Mouse (Mus musculus) limb, embryonic 14.5 days (tissue): ENCODE data around the gene Ceacam10. TPM values are rescaled to one million over a fixed set of nuclear protein-coding genes. Genes with fewer than 3 reads are reported as not detected.

ENCODE experiments used
- ATAC-seq: fragments of 200-750 bp; cut with Nextera tagmentation; 2 replicates; pipeline ENCODE4 v1.8.0; 2017; ENCODE audit warnings: low read depth, moderate number of reproducible peaks, moderate TSS enrichment; ENCODE audit not compliant: low FRiP score
- DNase-seq: peaks from one replicate; pipeline ENCODE4 v3.0.0-alpha.2; 2015; ENCODE audit warnings: low spot score
- H3K27ac ChIP-seq: fragments of 300-500 bp; sonication (generic); replicated peaks from 2 replicates; pipeline ENCODE4 v1.5.1; 2014; ENCODE audit warnings: low read depth, mild to moderate bottlenecking, low read length, moderate library complexity, mixed read lengths
- H3K27me3 ChIP-seq: fragments of 300-500 bp; sonication (generic); 2 replicates; pipeline ENCODE4 v1.6.1; 2014; ENCODE audit warnings: low read length, mixed read lengths; ENCODE audit not compliant: control insufficient read depth, insufficient read depth
- H3K36me3 ChIP-seq: fragments of 300-500 bp; sonication (generic); 2 replicates; pipeline ENCODE4 v1.6.1; 2014; ENCODE audit warnings: mild to moderate bottlenecking, low read length, moderate library complexity, mixed read lengths; ENCODE audit not compliant: control insufficient read depth, insufficient read depth
- H3K4me1 ChIP-seq: fragments of 300-500 bp; sonication (generic); 2 replicates; pipeline ENCODE4 v1.6.1; 2014; ENCODE audit warnings: antibody characterized with exemption, low read length, mixed read lengths; ENCODE audit not compliant: control insufficient read depth, insufficient read depth
- H3K4me2 ChIP-seq: fragments of 300-500 bp; sonication (generic); replicated peaks from 2 replicates; pipeline ENCODE4 v1.6.1; 2014; ENCODE audit warnings: low read depth, mild to moderate bottlenecking, low read length, moderate library complexity; ENCODE audit not compliant: severe bottlenecking
- H3K4me3 ChIP-seq: fragments of 300-500 bp; sonication (generic); replicated peaks from 2 replicates; pipeline ENCODE4 v1.5.1; 2014; ENCODE audit warnings: low read length
- H3K9ac ChIP-seq: fragments of 300-500 bp; sonication (generic); 2 replicates; pipeline ENCODE4 v1.6.1; 2014; ENCODE audit warnings: mild to moderate bottlenecking, low read depth, low read length, moderate library complexity; ENCODE audit not compliant: severe bottlenecking
- H3K9me3 ChIP-seq: fragments of 300-500 bp; sonication (generic); 2 replicates; pipeline ENCODE4 v1.6.1; 2016; ENCODE audit warnings: low read length; ENCODE audit not compliant: control insufficient read depth
- POLR2A ChIP-seq: fragments of 200-500 bp; IDR thresholded peaks from 2 replicates; pipeline ENCODE4 v1.8.0; 2012; ENCODE audit warnings: inconsistent platforms, mild to moderate bottlenecking, moderate library complexity, borderline replicate concordance; ENCODE audit not compliant: insufficient read depth, insufficient read length; ENCODE audit errors: extremely low read depth
- WGBS: fragments of 180-500 bp; shearing (Covaris S2); extraction: QIAGEN DNeasy Blood & Tissue Kit; methylation state at CpG from one replicate; pipeline ENCODE4 v1.1.7; 2014; 5-methylcytosine and 5-hydroxymethylcytosine counted together
- polyA plus RNA-seq, 2 experiments: library from polyadenylated mRNA; depleted of rRNA in 1 of 2; stranded (reverse) in 1 of 2; unstranded in 1 of 2; fragments of >200 nt; fragmentation: Nextera tagmentation in 1 of 2; extraction: Ambion mirVana in 1 of 2; gene quantifications; 2 replicates each; pipeline versions ENCODE4 v1.2.1 to v1.2.3; 2012 to 2014

Gene Ceacam10
- polyA plus RNA-seq, 2 experiments = not detected

GRCm38 (mm10) chr7:24760211-24760610 is 16.8 kb upstream of the Ceacam10 start, which contains the start of gene Cd177:
Gene Cd177, minus strand, starts transcription at chr7:24760311.
- 67% methylated on average over 6 of the region's 6 CpGs for WGBS
- H3K36me3 ChIP-seq = no peaks in the 10 kb centered on the region
- no peaks in the 10 kb centered on the region for H3K27me3 ChIP-seq
- no peak within 1 kb of the TSS for H3K9ac ChIP-seq
- no peak within 1 kb of the TSS for H3K4me2 ChIP-seq
- H3K4me3 ChIP-seq = no peak within 1 kb of the TSS
- H3K4me1 ChIP-seq = no peaks in the 10 kb centered on the region
- TF ChIP-seq POLR2A = no peak
- no peak for ATAC-seq
- H3K9me3 ChIP-seq = no peaks in the 10 kb centered on the region
- no peak for DNase-seq
- H3K27ac ChIP-seq = no peak within 1 kb of the TSS

DNA sequence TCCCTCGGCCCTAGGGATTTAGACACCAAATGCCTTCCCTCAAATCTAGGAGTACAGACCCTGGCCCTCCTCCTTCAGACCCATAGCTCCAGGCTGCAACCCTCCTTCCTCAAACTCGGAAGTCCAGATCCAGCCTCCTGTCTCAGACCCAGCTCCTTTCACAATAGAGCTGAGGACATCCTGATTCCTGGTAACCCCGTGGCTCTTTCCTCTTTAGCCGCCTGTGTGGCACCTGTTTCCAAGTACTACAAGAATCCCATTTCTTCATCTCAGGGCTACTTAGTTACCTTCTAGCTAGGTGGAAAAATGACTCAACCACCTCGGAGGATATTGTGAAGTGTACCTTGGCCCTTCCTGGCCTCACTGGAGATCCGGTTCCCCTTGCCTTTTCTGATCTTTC is 15.8 kb upstream of the Ceacam10 start:
- no peak for TF ChIP-seq POLR2A
- 80% methylated on average over 6 of the region's 6 CpGs for WGBS
- ATAC-seq = no peak

DNA sequence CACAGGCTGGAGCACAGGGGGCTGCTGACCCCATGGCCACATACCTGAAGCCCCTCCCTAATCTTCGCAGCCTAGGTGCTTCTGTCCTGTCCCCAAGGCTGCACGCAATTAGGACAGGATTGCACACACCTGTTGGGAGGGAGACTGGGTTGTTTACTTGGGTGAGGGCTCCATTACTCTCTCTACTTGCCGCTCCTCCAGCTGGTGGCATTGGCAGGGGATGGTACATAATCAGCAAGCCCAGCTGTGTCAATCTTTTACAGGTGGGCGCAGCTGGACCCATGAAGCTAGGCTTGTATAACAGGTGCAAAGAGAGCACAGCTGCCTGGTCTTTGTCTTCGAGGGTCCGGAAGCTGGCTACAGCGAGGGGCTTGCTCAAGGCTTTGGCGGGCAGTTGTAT is 14.4 kb upstream of the Ceacam10 start:
- Histone ChIP-seq H3K36me3 (no peaks in the 10 kb centered on the region), H3K4me3 (no peak overlapping the region), H3K27ac (no peak overlapping the region), H3K4me1 (no peaks in the 10 kb centered on the region), H3K9ac (no peak overlapping the region), H3K4me2 (no peak overlapping the region), H3K27me3 (no peaks in the 10 kb centered on the region), H3K9me3 (no peaks in the 10 kb centered on the region)
- ATAC-seq (no peak), DNase-seq (no peak)
- WGBS = 80% methylated on average over 8 of the region's 8 CpGs
- TF ChIP-seq POLR2A = no peak

More for the DNA sequence above, 15.8 kb upstream of the Ceacam10 start:
- Histone ChIP-seq H3K4me1 (no peaks in the 10 kb centered on the region), H3K4me3 (no peak overlapping the region), H3K27ac (no peak overlapping the region), H3K9me3 (no peaks in the 10 kb centered on the region), H3K9ac (no peak overlapping the region), H3K4me2 (no peak overlapping the region), H3K36me3 (no peaks in the 10 kb centered on the region), H3K27me3 (no peaks in the 10 kb centered on the region)
- no peak for DNase-seq

DNA sequence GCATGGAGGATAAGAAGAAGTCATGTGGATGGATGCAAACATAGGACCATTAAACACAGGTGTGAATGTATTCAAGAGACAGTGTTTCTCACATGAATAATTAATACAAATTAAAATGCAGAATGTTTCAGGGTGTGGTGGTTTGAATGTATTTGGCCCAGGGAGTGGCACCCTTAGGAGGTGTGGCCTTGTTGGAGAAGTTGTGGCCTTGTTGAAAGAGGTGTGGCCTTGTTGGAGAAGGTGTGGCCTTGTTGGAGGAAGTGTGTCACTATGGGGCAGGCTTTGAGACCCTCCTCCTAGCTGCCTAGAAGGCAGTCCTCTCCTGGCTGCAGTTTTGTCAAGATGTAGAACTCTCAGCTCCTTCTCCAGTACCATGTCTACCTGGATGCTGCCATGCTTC is 5.6 kb upstream of the Ceacam10 start:
- Histone ChIP-seq H3K4me2 (no peak overlapping the region), H3K9me3 (no peaks in the 10 kb centered on the region), H3K9ac (no peak overlapping the region), H3K27ac (no peak overlapping the region), H3K4me3 (no peak overlapping the region), H3K27me3 (no peaks in the 10 kb centered on the region), H3K36me3 (no peaks in the 10 kb centered on the region), H3K4me1 (no peaks in the 10 kb centered on the region)
- TF ChIP-seq POLR2A = no peak
- no peak for DNase-seq
- no peak for ATAC-seq

GRCm38 (mm10) chr7:24773942-24774535 is 3.0 kb upstream of the Ceacam10 start:
- H3K4me3 ChIP-seq = no peak overlapping the region
- ATAC-seq (no peak), DNase-seq (no peak)
- H3K27ac ChIP-seq = no peak overlapping the region
- no peaks in the 10 kb centered on the region for H3K4me1 ChIP-seq
- H3K9ac ChIP-seq = no peak overlapping the region
- TF ChIP-seq POLR2A = no peak
- no peaks in the 10 kb centered on the region for H3K36me3 ChIP-seq
- H3K4me2 ChIP-seq = no peak overlapping the region
- WGBS = 58% methylated on average over 3 of the region's 3 CpGs
- no peaks in the 10 kb centered on the region for H3K9me3 ChIP-seq
- no peaks in the 10 kb centered on the region for H3K27me3 ChIP-seq

DNA sequence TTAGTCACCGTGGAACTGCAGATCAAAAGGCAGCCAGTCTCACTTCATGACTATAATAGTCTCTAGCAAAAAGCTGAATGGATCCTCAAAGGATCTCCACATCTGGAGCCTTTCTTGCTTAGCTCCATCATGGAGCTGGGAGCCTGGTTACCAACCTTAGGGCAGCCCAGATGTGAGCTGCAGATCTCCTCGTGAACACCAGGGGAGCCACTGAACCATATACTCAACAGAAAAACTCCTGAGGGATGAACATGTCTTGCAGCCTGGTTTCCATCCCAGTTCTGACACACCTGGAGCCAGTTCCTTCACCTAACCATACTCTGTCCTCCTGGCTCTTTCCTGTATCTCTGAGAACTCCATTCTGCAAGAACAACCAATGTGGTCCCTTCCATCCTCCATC is 861 bp upstream of the Ceacam10 start:
- no peak for DNase-seq
- no peaks in the 10 kb centered on the region for H3K36me3 ChIP-seq
- no peaks in the 10 kb centered on the region for H3K9me3 ChIP-seq
- no peak overlapping the region for H3K4me3 ChIP-seq
- no peak overlapping the region for H3K9ac ChIP-seq
- H3K4me1 ChIP-seq = no peaks in the 10 kb centered on the region
- no peaks in the 10 kb centered on the region for H3K27me3 ChIP-seq
- no peak for ATAC-seq
- WGBS = 70% methylated on average over 2 of the region's 2 CpGs
- H3K27ac ChIP-seq = no peak overlapping the region
- no peak overlapping the region for H3K4me2 ChIP-seq
- no peak for TF ChIP-seq POLR2A
